Mouse (Mus musculus) olfactory bulb, adult 2 months (tissue): ENCODE results near the gene Psmd1. TPM values are rescaled to one million over a fixed set of nuclear protein-coding genes. Genes with fewer than 3 reads are reported as not detected.

ENCODE experiments used
- H3K27ac ChIP-seq: fragments of 200-500 bp; 2 replicates; pipeline ENCODE4 v1.5.1; 2012; ENCODE audit warnings: low read depth, low read length; ENCODE audit not compliant: insufficient read depth
- H3K4me1 ChIP-seq: fragments of 200-500 bp; 2 replicates; pipeline ENCODE4 v1.6.1; 2012; ENCODE audit warnings: low read length; ENCODE audit not compliant: control insufficient read depth, insufficient read depth
- H3K4me3 ChIP-seq: fragments of 200-500 bp; 2 replicates; pipeline ENCODE4 v1.5.1; 2012; ENCODE audit warnings: mild to moderate bottlenecking, low read depth, low read length, moderate library complexity; ENCODE audit not compliant: insufficient read depth
- CTCF ChIP-seq: fragments of 200-500 bp; IDR thresholded peaks from 2 replicates; pipeline ENCODE4 v1.5.1; 2012; ENCODE audit warnings: low read depth, mild to moderate bottlenecking, low read length, moderate library complexity; ENCODE audit not compliant: insufficient read depth
- POLR2A ChIP-seq: fragments of 200-500 bp; IDR thresholded peaks from 2 replicates; pipeline ENCODE4 v1.6.1; 2012; ENCODE audit warnings: mild to moderate bottlenecking, low read depth, low read length, moderate library complexity; ENCODE audit not compliant: insufficient read depth
- WGBS: fragments of 180-500 bp; shearing (Covaris S2); methylation state at CpG from one replicate; pipeline ENCODE4 v1.1.7; 2018; 5-methylcytosine and 5-hydroxymethylcytosine counted together
- polyA plus RNA-seq: library from polyadenylated mRNA; stranded (reverse); fragments of >200 nt; gene quantifications from 2 replicates; pipeline ENCODE4 v1.2.4, GENCODE M21; 2012; ENCODE audit warnings: low replicate concordance; ENCODE audit not compliant: missing spikeins, insufficient read depth, insufficient read length

Gene Psmd1
- polyA plus RNA-seq, 1 experiment, result 97.9 TPM

GRCm38 (mm10) chr1:86174602-86175001 lies 110.4 kb downstream of the Psmd1 start:
- no peak overlapping the region for H3K27ac ChIP-seq
- H3K4me1 ChIP-seq, result no peaks in the 10 kb centered on the region
- TF ChIP-seq CTCF, result no peak
- no peak for TF ChIP-seq POLR2A
- H3K4me3 ChIP-seq, result no peak overlapping the region
- 93% methylated on average over 5 of the region's 5 CpGs for WGBS

DNA sequence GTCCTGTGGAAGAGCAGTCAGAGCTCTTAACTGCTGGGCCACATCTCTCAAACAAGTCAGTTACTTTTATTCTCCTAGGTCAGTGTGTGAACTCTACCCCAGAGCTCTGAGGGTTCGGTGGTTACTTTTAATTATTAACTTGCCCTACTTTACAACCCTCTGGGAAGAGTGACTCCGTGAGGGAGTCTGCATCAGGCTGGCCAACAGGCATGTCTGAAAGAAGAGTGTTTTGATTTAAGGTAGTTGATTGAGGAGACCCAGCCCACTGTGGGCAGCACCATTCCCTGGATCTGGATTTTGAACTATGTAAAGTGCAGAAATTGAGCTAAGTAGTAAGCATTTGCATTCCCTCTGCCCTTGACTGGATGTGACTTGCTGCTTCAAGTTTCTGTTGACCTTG lies 111.9 kb downstream of the Psmd1 start:
- WGBS, result 89% methylated on average over 2 of the region's 2 CpGs
- TF ChIP-seq CTCF (no peak), POLR2A (no peak)
- no peaks in the 10 kb centered on the region for H3K4me1 ChIP-seq
- H3K27ac ChIP-seq, result no peak overlapping the region
- H3K4me3 ChIP-seq, result no peak overlapping the region

GRCm38 (mm10) chr1:86178462-86179253 lies 114.5 kb downstream of the Psmd1 start:
- Histone ChIP-seq H3K4me3 (no peak overlapping the region), H3K27ac (no peak overlapping the region), H3K4me1 (no peaks in the 10 kb centered on the region)
- 41% methylated on average over 7 of the region's 7 CpGs for WGBS
- TF ChIP-seq POLR2A, result no peak
- TF ChIP-seq CTCF, result peak; percentile 94

DNA sequence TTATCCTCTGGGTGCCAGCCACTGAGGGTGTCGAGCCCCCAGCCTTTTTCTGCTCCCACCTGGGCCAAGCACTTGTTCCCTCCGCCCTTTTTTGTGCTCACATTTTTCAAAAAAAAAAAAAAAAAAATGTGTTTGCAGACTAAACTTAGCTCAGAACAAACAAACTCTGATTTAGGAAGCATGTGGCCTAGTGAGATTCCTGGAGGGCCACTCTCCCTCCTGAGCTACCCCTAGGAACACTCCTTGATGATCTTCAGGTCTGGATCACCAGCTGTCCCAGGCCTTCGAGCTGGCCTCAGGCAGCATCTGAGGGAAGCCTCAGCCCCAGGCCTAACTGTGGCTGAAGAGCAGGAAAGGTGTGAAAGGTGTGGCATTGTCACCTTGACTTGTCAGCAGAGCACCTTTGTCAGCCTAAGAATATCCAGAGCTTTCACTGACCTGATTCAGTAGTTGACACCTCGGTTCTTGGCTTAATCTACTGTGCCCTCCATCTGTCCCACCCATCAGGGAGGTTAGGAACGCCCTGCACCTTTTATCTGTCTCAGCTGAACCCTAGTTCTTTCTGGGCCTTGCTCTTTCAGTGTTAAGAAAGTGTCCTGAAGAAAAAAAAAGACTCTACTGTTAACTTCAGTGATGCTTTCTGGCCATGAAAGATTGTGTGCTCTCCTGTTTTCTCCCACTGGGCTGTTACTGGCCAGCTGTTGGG lies 118.0 kb downstream of the Psmd1 start:
- no peak for TF ChIP-seq CTCF
- TF ChIP-seq POLR2A, result no peak
- no peak overlapping the region for H3K4me3 ChIP-seq
- no peak overlapping the region for H3K27ac ChIP-seq
- WGBS, result 96% methylated on average over 5 of the region's 5 CpGs
- no peaks in the 10 kb centered on the region for H3K4me1 ChIP-seq

GRCm38 (mm10) chr1:86183577-86184263 lies 119.5 kb downstream of the Psmd1 start:
- no peak for TF ChIP-seq CTCF
- TF ChIP-seq POLR2A, result no peak
- peaks cover 3% of the 10 kb centered on the region; the same call in 1 of the 2 replicates for H3K4me1 ChIP-seq
- no peak overlapping the region for H3K4me3 ChIP-seq
- no peak overlapping the region for H3K27ac ChIP-seq
- WGBS, result 90% methylated on average over 4 of the region's 4 CpGs

- H3K4me3 ChIP-seq, result no peak overlapping the region
- no peak overlapping the region for H3K27ac ChIP-seq
- TF ChIP-seq POLR2A (no peak), CTCF (no peak)
- WGBS, result 88% methylated on average over 7 of the region's 7 CpGs
- H3K4me1 ChIP-seq, result peaks cover 6% of the 10 kb centered on the region; the same call in 1 of the 2 replicates
Observed at GRCm38 (mm10) chr1:86186762-86187161, 122.6 kb downstream of the Psmd1 start.

- WGBS, result 64% methylated on average over 2 of the region's 2 CpGs
- Histone ChIP-seq H3K4me1 (peaks cover 6% of the 10 kb centered on the region; the same call in 1 of the 2 replicates), H3K4me3 (no peak overlapping the region), H3K27ac (no peak overlapping the region)
- TF ChIP-seq POLR2A, result no peak
- TF ChIP-seq CTCF, result no peak
Observed at GRCm38 (mm10) chr1:86187856-86188255, 123.7 kb downstream of the Psmd1 start.

DNA sequence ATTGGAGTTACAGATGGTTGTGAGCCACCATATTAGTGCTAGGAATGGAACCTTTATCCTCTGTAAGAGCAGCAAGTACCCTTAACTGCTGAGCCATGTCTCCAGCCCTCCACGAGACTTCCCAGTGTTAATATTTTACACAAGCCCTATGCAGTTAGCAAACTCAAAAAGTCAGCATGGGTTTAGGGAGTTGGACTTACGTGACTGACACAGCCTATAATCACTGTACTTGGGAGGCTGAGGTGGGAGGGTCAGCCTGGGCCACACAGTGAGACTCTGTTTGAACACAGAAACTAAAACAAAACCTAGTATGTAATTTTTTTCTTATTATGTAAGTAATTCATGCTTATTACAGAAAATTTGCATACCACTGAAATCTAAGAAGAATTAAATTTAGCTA lies 124.1 kb downstream of the Psmd1 start:
- WGBS, result 55% methylated on average over 2 of the region's 2 CpGs
- Histone ChIP-seq H3K4me1 (peaks cover 6% of the 10 kb centered on the region; the same call in 1 of the 2 replicates), H3K4me3 (no peak overlapping the region), H3K27ac (no peak overlapping the region)
- TF ChIP-seq CTCF (no peak), POLR2A (no peak)

Other genes starting within 250 kb of the Psmd1 start
- gene Itm2c, start 170.1 kb upstream of the Psmd1 start, polyA plus RNA-seq, result not detected in 2 replicates
- not detected in 2 replicates for gene 4933407L21Rik, start 135.9 kb upstream of the Psmd1 start, polyA plus RNA-seq
- gene Gpr55, start 103.4 kb upstream of the Psmd1 start, polyA plus RNA-seq, result not detected in 2 replicates
- not detected in 2 replicates for gene Spata3, start 47.6 kb upstream of the Psmd1 start, polyA plus RNA-seq
- not detected in 2 replicates for gene 2810459M11Rik, start 18.5 kb upstream of the Psmd1 start, polyA plus RNA-seq
- gene Htr2b, start 47.6 kb downstream of the Psmd1 start, polyA plus RNA-seq, result not detected in 2 replicates
- gene Gm21972, start 69.2 kb downstream of the Psmd1 start, polyA plus RNA-seq, result not detected in 2 replicates
- gene Armc9, start 90.4 kb downstream of the Psmd1 start, polyA plus RNA-seq, result not detected in 2 replicates
- not detected in 2 replicates for gene B3gnt7, start 238.4 kb downstream of the Psmd1 start, polyA plus RNA-seq